Mouse (Mus musculus): ENCODE results near the gene Eif4a1.

Eif4a1 gene

DNA sequence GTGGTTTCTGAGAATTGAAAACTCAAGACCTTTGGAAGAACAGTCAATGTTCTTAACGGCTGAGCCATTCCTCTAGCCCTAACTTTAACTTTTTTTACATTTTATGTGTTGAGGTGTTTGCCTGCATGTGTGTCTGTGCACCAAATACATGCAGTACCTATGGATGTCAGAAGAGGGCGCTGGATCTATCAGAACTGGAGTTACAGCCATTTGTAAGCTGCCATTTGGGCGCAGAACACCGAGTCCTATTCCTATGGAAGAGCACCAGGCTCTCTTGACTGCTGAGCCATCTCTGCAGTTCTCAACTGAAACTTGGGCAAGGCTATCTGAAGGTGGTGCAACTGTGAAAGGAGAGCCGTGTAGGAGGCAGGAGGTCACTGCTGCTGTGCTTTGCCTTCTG, 26.4 kb upstream of the Eif4a1 start:
- no peak for DNase-seq

DNA sequence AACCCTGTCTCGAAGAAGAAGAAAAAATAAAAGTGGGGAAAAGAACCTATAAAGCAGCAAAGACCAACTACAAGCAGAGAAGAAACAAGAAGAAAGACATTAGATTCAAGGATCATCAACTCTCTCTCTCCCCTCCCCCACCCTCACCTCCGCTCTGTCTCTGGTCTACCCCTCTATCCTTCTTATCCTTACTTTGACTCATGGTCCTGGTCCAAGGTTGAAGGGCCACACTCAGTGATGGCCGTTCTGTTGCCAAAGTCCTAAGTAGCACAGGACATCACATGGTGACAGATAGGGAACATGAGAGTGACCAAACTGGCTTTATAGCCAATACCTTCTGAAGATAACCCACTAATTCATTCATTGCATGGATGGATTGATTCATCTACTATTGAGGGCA, 25.2 kb upstream of the Eif4a1 start:
- no peak for DNase-seq

DNA sequence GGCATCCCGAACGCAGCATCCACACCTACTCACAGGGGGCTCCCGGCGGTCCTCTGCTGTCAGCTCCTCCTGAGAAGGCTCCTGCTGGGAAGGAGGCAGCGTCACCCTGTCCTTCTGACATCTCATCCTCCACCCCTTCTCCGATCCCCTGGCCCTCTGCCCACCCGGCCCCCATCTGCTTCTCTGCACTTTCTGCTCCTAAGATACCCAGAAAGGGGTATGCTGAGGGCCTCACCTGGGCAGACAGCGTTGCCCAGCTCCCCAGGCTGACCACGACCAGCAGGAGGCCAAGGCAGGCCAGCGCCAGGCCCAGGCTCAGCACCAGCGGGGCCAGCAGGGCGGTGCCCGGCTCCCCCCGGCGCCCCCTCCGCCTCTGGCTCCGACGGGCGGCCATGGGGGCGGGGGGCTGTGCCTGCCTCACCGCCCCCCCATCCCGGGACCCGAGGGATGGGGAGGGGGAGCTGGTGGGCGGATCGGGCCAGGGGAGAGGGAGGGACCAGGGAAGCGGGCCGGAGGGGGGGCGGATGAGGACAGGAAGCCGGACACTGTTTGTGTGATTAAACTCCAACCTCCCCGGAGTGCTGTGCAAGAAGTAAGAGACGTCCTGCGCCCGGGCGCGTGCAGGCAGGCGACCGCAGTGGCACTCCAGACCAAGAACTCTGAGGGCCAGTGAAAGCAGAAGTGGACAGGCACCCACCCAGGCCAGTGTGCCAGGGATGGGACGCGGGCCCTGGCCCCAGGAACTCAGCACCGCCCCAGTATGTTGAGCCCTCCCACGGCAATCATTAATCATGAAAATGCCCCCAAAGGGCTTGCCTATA, 23.3 kb upstream of the Eif4a1 start, which contains the start of the genes Tnfsf12 and Tnfsfm13:
Tnfsf12 (minus strand) TSS at position 489 of the 821 bp plus-strand sequence.
Tnfsfm13 (minus strand) TSS at position 738 of the 821 bp plus-strand sequence.
- DNase-seq, result peak; percentile 87

DNA sequence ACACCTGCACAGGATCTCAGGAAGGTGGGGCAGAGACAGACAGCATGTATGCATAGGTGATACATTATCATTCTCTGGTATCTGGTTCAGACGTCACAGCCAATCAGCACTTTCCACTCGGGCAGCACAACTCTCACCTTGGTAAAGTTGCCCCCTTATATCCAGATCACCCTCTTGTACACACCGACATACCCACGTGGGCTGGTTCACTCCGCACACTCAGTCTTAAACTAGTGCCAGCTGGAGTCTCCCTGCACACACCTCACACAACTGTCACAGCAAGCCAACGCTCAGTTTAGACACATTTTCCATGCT, 22.8 kb upstream of the Eif4a1 start:
- DNase-seq, result no peak

DNA sequence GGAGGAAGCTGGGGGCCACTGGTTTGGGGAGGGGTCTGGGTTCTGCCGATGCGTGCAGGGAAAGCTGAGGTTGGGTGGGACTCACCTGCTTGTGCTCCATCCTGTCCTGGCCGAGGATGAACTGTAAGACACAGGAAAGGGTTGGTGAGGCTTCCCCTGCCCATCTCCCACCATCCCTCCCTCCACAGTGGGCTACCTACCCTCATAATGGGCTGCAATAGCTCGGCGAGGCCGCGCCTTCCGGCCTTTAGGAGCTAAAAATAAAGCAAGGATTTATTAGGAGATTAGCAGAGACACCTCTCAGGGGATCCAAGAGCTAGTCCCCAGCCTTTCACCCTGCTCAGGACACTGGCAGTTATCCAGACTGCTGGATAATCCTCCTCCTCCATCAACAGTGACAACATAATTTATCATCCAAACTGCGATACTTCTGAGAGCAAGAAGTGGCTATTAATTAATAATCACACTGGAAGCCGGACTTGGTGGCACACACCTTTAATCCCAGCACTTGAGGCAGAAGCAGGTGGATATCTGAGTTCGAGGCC, 21.3 kb upstream of the Eif4a1 start:
- peak; percentile 14 for DNase-seq

DNA sequence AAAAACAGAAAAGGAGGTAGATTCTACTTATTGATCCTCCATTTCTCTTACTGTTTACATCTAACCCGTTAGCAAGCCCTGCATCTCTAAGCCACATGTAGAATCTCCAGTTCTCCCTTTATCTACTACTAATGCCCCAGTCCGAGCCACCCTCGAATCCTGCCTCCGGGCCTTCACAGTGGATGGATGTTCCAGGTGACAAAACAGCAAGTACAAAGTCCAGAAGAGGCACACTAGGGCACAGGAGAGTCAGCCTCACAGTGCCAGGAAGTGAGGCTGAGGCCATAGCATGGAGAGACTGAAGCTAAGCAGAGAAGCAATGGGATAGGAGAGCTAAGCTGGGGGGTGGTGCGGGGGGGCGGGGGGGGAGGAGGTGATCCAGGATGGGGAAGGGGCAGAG, 20.6 kb upstream of the Eif4a1 start:
- peak; percentile 64 for DNase-seq

DNA sequence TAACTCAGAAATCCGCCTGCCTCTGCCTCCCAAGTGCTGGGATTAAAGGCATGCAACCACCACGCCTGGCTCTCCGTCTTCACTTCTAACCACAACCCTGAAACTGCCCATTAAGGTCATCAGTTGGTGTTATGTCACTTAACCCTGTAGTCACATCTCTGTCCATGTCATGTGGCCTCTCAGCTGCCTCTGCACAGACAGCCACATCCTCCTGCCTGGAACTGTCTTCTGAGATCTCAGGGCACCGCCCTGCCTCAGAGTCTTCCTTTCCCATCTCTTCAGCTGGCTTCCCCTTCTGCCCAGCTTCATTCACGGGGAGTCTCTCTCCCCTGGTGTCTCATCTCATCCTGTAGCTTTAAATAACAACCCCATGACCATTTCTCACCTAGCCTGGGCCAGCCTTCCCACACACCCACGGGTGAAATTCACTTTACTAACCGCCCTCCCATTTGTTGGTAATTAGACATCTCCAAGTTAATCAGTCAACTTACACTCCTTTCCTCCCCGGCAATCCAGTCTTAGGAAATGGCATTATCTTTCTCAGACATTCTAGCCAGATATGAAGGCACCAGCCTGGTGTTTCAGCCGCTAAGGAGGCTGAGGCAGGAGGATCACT, 20.1 kb upstream of the Eif4a1 start:
- DNase-seq, result peak; percentile 40

DNA sequence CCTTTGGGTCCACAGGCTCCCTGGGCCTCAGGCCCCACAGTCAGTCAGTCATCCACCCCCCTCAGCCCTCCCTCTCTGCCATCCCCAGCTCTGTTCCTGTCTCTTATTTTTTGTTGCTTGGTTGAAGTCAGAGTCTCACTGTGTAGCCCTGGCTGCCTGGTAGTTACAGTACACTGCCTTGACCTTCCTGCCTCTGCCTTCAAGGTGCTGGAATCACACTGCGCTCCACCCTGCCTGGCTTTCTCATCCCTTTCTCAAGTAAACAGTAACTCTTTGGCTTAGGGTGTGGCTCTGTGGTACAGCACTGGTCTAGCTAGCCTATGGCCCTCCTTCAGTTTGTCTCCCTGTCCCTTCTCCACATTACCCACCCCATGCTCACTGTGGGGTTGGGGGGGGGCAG, 17.7 kb upstream of the Eif4a1 start:
- DNase-seq, result peak; percentile 29

DNA sequence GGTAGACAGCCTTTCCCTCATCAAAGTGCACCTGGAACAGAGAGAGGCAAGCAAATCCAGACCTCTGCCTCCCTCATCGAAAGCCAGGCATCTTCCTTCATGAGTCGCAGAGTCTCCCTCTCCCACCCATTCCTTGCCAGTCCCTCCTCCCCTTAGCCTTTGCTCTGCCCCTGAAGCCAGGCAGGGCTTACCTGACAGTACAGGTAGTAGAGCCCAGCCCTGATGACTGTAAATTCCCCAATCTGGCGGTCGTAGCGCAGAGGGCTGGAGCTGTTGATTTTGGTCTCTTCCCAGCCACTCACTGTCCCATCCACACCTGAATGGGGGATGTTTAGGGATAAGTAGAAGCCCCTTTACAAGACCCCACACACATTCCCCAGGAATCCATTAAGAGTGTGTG, 14.8 kb upstream of the Eif4a1 start:
- DNase-seq, result no peak

DNA sequence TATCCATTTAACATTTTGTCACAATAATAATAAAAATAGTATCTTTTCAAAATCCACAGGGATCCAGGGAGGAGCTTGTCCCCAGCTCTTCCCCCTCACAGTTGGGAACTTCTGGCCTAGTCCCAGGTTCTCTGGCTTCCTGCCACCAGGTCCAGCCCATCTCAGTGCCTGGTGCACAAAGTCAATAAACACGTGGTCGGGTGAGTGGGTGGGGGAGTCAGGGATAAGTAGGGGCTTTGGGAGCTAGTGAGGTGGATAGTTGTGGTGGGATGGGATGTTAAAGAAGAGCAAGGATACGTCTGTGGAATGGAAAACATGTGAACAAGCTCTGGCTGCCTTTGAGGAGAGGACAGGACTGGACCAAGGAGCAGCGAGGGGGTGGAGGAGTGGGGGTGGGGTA, 14.2 kb upstream of the Eif4a1 start:
- peak; percentile 78 for DNase-seq

DNA sequence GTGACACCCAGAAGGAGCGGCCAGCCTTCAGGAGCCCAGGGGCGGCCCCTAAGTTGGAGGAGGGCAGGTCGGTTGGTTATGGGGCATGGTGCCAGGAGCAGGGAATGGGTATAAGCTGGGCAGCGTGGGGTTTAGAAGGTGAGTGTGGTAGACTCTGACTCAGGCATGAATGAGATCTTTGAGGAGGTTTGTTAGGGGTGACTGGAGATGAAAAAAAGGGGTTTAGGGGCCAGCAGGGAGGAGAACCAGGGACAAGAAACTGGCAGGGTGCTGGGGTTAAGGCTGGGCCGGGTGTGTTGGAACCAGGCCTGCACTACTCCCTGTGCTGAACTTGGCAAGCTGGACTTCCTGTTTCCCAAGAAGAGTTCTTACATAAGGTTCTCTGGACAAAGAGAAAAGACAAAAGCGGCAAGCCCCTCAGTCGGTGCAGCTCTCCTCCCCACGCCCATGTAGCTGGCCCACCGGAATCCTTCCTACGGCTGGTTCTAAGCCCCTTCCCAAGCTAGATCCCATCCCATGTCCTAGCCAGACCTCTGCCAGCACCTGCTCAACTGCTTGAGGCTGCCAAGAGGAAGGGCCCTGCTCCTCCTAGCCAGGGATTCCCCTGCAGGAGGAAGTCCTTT, 13.4 kb upstream of the Eif4a1 start, which contains the start of gene Tnfsf13:
Tnfsf13 (minus strand) TSS at position 259 of the 623 bp plus-strand sequence.
- DNase-seq, result peak; percentile 84

DNA sequence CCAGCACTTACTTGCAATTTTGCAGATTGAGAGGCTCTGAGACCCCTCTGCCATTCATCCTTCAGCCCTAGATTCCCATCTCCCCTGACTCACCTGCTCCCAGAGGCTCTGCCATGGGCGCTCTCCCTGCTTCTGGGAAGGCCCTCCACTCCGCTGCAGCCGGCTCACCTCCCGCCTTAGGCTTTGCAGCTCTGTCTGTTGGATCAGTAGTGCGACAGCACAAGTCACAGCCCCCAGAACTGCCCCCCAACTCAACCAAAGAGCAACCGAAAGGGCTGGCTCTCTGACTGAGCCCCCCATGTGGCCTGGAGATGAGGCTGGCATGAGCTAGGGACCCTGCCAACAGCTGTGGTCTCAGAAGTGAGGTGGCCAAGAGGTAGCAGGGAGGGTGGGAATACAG, 12.7 kb upstream of the Eif4a1 start:
- peak; percentile 13 for DNase-seq

DNA sequence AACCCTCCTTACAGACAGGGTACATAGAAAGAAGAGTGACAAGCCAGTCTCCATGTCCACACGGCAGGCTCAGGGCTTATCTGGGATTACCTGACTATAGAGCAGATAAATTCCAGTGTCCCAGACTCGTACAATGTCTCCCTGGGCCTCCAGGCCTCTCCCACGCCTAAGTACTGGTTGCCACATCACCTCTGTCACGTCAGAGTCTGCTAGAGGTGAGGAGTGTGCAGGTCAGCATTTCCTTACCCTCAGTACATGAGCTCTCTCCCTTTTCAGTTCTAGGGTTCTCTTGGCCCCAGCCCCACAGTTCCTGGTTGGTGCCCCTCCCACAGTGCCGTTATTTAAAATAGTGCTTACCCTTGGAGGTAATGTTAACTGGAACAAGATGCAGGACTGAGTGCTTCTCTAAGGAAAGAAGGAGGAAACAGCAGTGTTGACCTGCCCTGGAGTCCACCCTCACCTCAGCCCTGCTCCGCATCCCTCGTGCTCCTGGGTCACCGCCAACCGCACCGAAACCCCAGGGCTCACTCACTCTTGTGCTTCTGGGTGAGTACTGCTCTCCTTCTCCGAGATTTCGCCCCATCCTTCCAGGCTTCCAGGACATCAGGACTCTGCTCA, 12.0 kb upstream of the Eif4a1 start:
- DNase-seq, result no peak

DNA sequence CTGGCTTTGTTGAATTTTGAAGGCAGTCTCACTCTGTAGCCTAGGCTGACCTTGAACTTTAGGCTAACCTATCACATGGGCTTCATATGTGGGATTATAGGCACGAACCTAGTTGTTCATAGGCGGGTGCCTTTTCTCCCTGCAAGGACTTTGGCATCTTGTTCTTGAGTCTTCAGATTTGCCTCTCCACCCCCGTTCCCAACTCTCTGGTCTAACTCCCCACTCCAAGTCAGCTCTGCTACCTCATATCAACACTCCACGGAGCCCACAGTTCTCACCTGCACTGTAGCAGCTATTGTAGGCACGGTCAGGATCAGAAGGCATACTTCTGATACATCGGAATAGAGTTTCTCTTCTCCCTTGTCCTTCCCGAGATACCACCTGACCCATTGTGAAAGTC, 11.4 kb upstream of the Eif4a1 start:
- no peak for DNase-seq

DNA sequence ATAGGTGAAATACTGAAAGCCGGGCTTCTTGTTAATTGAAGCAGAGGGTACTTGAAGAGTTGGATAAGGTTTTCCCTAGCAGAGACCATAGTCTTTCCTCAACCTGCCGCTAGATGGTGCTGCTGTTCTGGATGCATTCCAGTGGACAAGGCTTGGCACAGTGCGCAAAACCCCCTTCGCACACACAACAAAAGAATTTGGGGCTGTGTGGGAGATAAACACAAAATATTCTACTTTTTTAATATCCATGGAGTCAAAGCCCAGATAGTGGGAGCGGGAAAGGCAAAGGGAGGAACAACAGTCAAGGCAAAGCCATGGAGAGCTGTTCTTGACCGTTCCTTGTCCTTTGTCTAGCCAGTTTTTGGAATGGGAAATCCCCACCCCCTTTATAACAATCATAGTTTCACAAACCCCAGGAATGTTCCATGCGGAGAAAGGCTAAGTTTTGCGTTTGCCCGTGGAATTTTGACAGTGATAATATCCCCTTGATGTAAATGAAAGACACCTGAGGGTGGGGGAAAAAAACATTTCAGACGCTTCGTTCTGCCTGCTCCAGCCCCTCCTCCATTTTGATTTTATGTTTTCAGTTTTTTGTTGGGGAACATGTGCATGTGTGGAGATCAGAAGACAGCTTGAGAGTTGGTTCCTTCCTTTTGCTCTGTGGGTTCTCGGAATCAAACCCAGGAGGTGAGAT, 10.8 kb upstream of the Eif4a1 start:
- DNase-seq, result peak; percentile 89

DNA sequence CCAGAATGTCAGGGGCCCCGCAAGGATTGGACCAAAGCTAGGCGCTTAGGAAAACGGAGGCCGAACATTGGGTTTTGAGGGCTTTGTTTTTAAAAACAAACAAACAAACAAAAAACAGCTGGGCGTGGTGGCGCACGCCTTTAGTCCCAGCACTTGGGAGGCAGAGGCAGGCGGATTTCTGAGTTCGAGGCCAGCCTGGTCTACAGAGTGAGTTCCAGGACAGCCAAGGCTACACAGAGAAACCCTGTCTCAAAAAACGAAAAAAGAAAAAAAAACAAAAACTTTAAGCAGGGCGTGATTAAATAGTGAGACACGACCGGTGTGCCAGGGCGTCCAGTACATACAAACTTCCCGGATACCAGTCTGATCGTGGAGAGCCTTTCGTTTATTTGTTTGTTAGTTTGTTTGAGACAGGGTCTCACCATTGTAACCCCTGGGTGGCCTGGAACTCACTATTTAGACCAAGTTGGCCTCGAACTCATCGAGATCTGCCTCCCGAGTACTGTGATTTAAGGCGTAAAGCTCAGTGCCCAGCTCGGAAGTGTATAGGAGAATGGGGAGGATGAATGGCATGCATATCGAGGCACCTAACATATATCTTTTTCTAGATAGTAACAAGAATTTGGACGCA, 10.1 kb upstream of the Eif4a1 start:
- no peak for DNase-seq

DNA sequence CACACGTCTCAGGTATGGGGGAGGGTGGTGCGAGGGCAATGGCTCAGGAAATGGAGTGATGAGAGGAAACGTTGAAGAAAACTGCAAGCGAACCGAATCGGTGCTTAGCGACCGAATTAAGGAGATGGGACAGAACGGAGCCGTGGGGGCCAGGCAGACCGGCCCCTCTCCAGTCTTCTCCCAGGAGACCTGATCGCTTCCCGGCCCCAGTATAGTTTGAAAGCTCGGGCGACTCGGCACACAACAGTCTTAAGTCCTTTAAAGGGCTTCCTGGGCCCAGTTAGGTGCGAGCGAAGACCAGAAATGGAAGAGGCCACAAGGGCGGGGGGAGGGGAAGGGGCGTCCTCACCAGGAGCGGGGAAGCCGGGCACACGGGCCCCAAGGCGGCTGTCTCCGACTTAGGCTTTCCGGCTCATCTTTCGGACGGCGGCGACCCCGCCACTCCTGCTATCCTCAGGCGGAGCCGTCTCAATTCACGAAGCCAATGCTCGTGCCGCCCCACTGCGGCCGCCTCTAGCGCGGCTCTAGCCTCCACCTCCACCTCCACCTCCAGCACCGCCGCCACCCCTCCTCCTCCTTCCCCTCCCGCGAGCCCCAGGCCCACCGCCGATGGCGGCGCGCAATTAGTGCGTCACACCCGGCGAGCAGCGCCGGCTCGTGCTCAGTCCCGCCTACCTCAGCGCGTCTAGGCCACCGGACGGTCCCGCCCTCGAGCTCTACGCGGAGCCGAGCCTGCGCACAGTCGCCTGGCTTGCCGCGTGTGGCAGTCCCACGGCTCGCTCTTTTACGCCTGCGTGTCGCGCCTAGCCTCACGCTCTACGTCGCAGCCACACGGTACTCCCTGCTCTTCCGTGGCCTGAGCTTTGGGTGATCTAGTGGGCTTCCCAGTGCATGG, 9.3 kb upstream of the Eif4a1 start, which contains the start of gene Senp3:
Senp3 (minus strand) TSS at position 771 of the 895 bp plus-strand sequence.
- peak; percentile 95 for DNase-seq

DNA sequence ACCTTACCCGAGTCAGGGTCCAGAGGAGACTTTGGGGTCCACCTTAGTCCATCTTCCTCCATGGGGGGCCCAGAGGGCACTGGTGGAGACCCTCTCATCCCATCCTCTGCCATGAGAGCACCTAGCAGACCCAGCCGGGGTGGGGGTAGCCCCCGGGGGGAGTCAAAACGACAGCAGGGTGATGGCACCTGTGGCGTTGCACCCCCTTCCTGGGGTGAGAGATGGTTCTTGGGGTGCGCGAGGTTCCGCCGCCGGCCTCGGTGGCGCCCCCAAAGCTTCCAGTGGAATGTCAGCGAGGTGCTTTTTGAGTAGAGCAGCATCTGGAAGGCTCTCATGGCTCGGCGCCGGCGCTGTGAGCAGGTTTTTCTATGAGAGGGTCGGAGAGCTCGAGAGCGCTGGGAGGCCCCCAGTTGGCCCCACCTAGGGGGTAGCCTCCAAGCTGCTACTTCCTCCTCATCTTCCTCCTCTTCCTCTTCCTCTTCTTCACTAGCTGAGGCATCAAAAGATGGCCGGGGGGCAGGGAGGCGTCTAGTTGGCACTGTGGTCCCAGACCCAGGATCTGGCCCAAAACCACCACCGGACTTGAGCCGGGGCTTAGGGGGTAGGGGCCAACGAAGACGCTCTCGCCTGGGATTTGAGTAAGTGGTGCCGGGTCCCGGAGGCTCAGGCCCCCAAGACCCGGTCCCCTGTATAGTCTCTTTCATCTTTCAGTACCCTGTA, 8.1 kb upstream of the Eif4a1 start:
- DNase-seq, result no peak

DNA sequence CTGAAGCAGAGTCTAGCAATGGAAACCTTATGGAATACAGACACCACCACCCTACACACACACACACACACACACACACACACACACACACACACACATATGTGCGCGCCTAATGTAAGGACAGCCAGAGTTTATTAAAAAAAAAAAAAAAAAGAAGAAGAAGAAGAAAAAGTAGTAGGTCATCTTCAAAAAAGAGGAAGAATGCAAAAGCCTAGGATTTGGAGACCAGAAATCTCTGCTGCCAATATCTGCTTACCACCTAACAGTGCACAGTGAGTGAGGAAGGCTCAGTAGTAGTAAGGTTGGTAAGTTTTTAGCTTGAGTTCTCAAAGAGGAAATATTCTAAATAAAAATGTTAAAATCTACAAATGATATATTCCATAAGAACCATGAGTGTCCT, 6.9 kb upstream of the Eif4a1 start:
- no peak for DNase-seq

DNA sequence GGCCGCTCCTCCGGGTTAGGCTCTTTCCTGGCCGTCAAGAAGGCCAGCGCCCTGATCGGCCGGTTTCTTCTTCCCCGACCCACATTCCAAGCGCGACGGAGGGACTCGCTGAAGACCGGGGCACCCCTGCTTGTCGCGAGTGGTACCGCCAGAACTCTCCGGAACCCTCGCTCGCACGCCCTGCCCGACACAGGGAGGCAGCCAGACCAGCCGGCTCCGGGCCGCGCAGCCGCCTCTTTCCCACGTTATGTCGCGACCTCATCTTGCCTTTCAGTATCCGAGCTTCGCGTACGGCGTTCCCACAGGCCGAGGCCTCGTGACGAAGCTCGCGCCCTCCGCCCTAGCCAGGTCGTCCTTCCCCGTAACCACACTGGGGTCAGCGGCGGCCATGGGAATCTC, 498 bp downstream of the Eif4a1 start:
- no peak for DNase-seq
